Mouse (Mus musculus): ENCODE measurements around the gene Sytl1.

- TF ChIP-seq HCFC1 (IDR thresholded peaks at IDR 0.05; ENCODE audit: borderline replicate concordance, insufficient read depth, low read length) (no peak), CHD2 (IDR thresholded peaks at IDR 0.05; ENCODE audit: low read depth, low read length) (no peak)
Observed at GRCm38 (mm10) chr4:133244289-133244688, 18.6 kb downstream of the Sytl1 start.
